Mouse (Mus musculus): ENCODE data around the gene Mtch1.
A peak's percentile ranks its signal among the peaks of the same experiment; 100 is the strongest.

DNA sequence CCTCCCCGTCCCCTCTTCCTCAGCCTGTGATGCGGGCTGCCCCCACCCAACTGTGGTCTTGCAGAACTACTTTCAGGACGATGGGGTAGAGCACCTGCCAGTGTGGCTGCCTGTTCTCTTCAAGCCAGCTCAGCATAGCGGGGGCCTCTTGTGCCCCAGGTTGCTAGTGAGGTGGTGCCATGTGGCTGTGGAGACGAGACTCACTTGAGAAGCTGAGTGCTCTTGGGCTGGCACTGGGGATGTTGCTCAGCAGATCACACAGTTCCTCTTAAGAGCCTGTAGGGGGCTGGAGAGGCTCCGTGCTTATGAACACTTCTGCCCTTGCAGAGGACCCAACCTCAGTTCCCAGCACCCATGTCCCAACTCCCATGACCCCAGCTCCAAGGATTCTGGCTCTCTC is 49.9 kb downstream of the Mtch1 start:
- TF ChIP-seq CTCF (IDR thresholded peaks at IDR 0.05; ENCODE audit: low read depth), result 0 out of 2 replicates have a peak, but pooled peaks have one; percentile 11
- no peak for TF ChIP-seq EP300 (IDR thresholded peaks at IDR 0.05; ENCODE audit: low read depth)
